Mouse (Mus musculus): Measurements from ENCODE around the gene Glt1d1. TPM values are rescaled to one million over a fixed set of nuclear protein-coding genes. Genes with fewer than 3 reads are reported as not detected.
"Not testable (repeated sequence)": the region's sequence is repeated elsewhere in the genome, so short reads cannot be mapped to it uniquely, and the experiment has no call there.

Glt1d1 gene
- polyA plus RNA-seq, 1 experiment: 37.9 TPM

- H3K36me3 ChIP-seq (ENCODE audit: control insufficient read depth, insufficient read depth, low read length): no peaks in the 10 kb centered on the region
- H3K27ac ChIP-seq (ENCODE audit: control insufficient read depth, insufficient read depth, low read depth, low read length): no peak overlapping the region
- no peak overlapping the region for H3K4me3 ChIP-seq (ENCODE audit: control insufficient read depth, low read depth, low read length)
- H3K4me1 ChIP-seq (ENCODE audit: control insufficient read depth, insufficient read depth, low read length): no peaks in the 10 kb centered on the region
- H3K27me3 ChIP-seq (ENCODE audit: control insufficient read depth, insufficient read depth, low read length): no peaks in the 10 kb centered on the region
- no peak for TF ChIP-seq POLR2A (IDR thresholded peaks at IDR 0.05; ENCODE audit: control insufficient read depth, low read depth, low read length)
- peak; percentile 49; the same call in 1 of the 2 replicates for TF ChIP-seq CTCF (IDR thresholded peaks at IDR 0.05; ENCODE audit: control insufficient read depth, insufficient read depth, insufficient replicate concordance, low read depth, low read length)
Measured at GRCm38 (mm10) chr5:127714783-127715704, 83.0 kb downstream of the Glt1d1 start.

GRCm38 (mm10) chr5:127720591-127721379 lies 88.7 kb downstream of the Glt1d1 start:
- Histone ChIP-seq H3K27me3 (ENCODE audit: control insufficient read depth, insufficient read depth, low read length) (no peaks in the 10 kb centered on the region), H3K4me1 (ENCODE audit: control insufficient read depth, insufficient read depth, low read length) (no peaks in the 10 kb centered on the region; the same call in 1 of the 2 replicates), H3K4me3 (ENCODE audit: control insufficient read depth, low read depth, low read length) (peak overlapping the region; percentile 16; the same call in 1 of the 2 replicates), H3K27ac (ENCODE audit: control insufficient read depth, insufficient read depth, low read depth, low read length) (no peak overlapping the region), H3K36me3 (ENCODE audit: control insufficient read depth, insufficient read depth, low read length) (no peaks in the 10 kb centered on the region)
- TF ChIP-seq CTCF (IDR thresholded peaks at IDR 0.05; ENCODE audit: control insufficient read depth, insufficient read depth, insufficient replicate concordance, low read depth, low read length) (no peak), POLR2A (IDR thresholded peaks at IDR 0.05; ENCODE audit: control insufficient read depth, low read depth, low read length) (no peak)

- not testable (repeated sequence) for H3K36me3 ChIP-seq (ENCODE audit: control insufficient read depth, insufficient read depth, low read length); H3K27me3 ChIP-seq (ENCODE audit: control insufficient read depth, insufficient read depth, low read length); H3K4me1 ChIP-seq (ENCODE audit: control insufficient read depth, insufficient read depth, low read length); H3K27ac ChIP-seq (ENCODE audit: control insufficient read depth, insufficient read depth, low read depth, low read length)
- H3K4me3 ChIP-seq (ENCODE audit: control insufficient read depth, low read depth, low read length): peak overlapping the region; percentile 69
Measured at GRCm38 (mm10) chr5:127722171-127722570, 90.1 kb downstream of the Glt1d1 start.

- H3K27ac ChIP-seq (ENCODE audit: control insufficient read depth, insufficient read depth, low read depth, low read length): no peak overlapping the region
- no peak for TF ChIP-seq POLR2A (IDR thresholded peaks at IDR 0.05; ENCODE audit: control insufficient read depth, low read depth, low read length)
- no peak for TF ChIP-seq CTCF (IDR thresholded peaks at IDR 0.05; ENCODE audit: control insufficient read depth, insufficient read depth, insufficient replicate concordance, low read depth, low read length)
- no peaks in the 10 kb centered on the region for H3K27me3 ChIP-seq (ENCODE audit: control insufficient read depth, insufficient read depth, low read length)
- H3K4me1 ChIP-seq (ENCODE audit: control insufficient read depth, insufficient read depth, low read length): no peaks in the 10 kb centered on the region
- no peaks in the 10 kb centered on the region for H3K36me3 ChIP-seq (ENCODE audit: control insufficient read depth, insufficient read depth, low read length)
- H3K4me3 ChIP-seq (ENCODE audit: control insufficient read depth, low read depth, low read length): no peak overlapping the region
Measured at GRCm38 (mm10) chr5:127730351-127730750, 98.3 kb downstream of the Glt1d1 start.

GRCm38 (mm10) chr5:127741331-127741730 lies 109.3 kb downstream of the Glt1d1 start:
- H3K4me3 ChIP-seq (ENCODE audit: control insufficient read depth, low read depth, low read length): no peak overlapping the region
- no peaks in the 10 kb centered on the region for H3K27me3 ChIP-seq (ENCODE audit: control insufficient read depth, insufficient read depth, low read length)
- no peak for TF ChIP-seq CTCF (IDR thresholded peaks at IDR 0.05; ENCODE audit: control insufficient read depth, insufficient read depth, insufficient replicate concordance, low read depth, low read length)
- no peak for TF ChIP-seq POLR2A (IDR thresholded peaks at IDR 0.05; ENCODE audit: control insufficient read depth, low read depth, low read length)
- H3K36me3 ChIP-seq (ENCODE audit: control insufficient read depth, insufficient read depth, low read length): no peaks in the 10 kb centered on the region
- no peaks in the 10 kb centered on the region for H3K4me1 ChIP-seq (ENCODE audit: control insufficient read depth, insufficient read depth, low read length)
- H3K27ac ChIP-seq (ENCODE audit: control insufficient read depth, insufficient read depth, low read depth, low read length): no peak overlapping the region

- H3K27me3 ChIP-seq (ENCODE audit: control insufficient read depth, insufficient read depth, low read length); H3K36me3 ChIP-seq (ENCODE audit: control insufficient read depth, insufficient read depth, low read length); H3K27ac ChIP-seq (ENCODE audit: control insufficient read depth, insufficient read depth, low read depth, low read length); H3K4me3 ChIP-seq (ENCODE audit: control insufficient read depth, low read depth, low read length); H3K4me1 ChIP-seq (ENCODE audit: control insufficient read depth, insufficient read depth, low read length): not testable (repeated sequence)
Measured at GRCm38 (mm10) chr5:127749540-127749939, 117.5 kb downstream of the Glt1d1 start.

GRCm38 (mm10) chr5:127751262-127751975 lies 119.4 kb downstream of the Glt1d1 start:
- TF ChIP-seq POLR2A (IDR thresholded peaks at IDR 0.05; ENCODE audit: control insufficient read depth, low read depth, low read length): no peak
- no peak for TF ChIP-seq CTCF (IDR thresholded peaks at IDR 0.05; ENCODE audit: control insufficient read depth, insufficient read depth, insufficient replicate concordance, low read depth, low read length)
- Histone ChIP-seq H3K4me3 (ENCODE audit: control insufficient read depth, low read depth, low read length) (no peak overlapping the region), H3K36me3 (ENCODE audit: control insufficient read depth, insufficient read depth, low read length) (no peaks in the 10 kb centered on the region), H3K27ac (ENCODE audit: control insufficient read depth, insufficient read depth, low read depth, low read length) (no peak overlapping the region), H3K4me1 (ENCODE audit: control insufficient read depth, insufficient read depth, low read length) (no peaks in the 10 kb centered on the region), H3K27me3 (ENCODE audit: control insufficient read depth, insufficient read depth, low read length) (no peaks in the 10 kb centered on the region)
